Mouse (Mus musculus): ENCODE measurements at regions not wholly inside any gene's neighbourhood (a gene's known extent, or its start where the extent isn't known, plus 50 kb on each side); places are given as distances from the start of the nearest gene placed in this dataset.

DNA sequence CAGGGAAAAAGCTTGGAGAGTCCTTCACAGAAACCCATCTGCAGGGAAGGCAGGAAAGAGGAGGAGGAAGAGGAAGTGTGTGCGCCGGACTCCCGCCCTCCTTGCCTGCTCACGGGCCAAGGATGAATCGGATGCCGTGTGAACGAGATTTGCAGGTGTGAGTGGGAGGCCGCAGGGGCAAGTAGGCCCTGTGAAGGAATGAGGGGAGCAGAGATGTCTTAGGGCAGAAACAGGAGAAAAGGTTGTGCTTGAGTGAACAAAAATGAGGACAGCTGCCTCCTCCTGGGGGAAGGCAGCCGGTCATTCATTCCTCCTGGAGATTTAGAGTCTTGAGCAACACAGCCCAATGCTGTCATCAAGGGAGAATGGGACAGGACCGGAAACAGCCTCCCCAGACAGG lies 104.1 kb upstream of the Cdkn3 start:
- Histone ChIP-seq H3K27ac (ENCODE audit: low read depth, low read length) (no peak overlapping the region), H3K9me3 (ENCODE audit: control insufficient read depth, low read length) (no peaks in the 10 kb centered on the region), H3K4me1 (replicated peaks; ENCODE audit: control insufficient read depth, insufficient read depth, low read length) (no peaks in the 10 kb centered on the region), H3K4me3 (ENCODE audit: low read depth, low read length) (no peak overlapping the region), H3K27me3 (ENCODE audit: control insufficient read depth, insufficient read depth, low read length) (no peaks in the 10 kb centered on the region; the same call in 1 of the 2 replicates), H3K4me2 (ENCODE audit: low read depth, low read length, severe bottlenecking) (no peak overlapping the region), H3K36me3 (ENCODE audit: control insufficient read depth, insufficient read depth, low read length) (no peaks in the 10 kb centered on the region), H3K9ac (ENCODE audit: low read length) (no peak overlapping the region)
- WGBS: 90% methylated on average over 10 of the region's 10 CpGs
- ATAC-seq (replicated peaks; ENCODE audit: low FRiP score) (no peak), DNase-seq (ENCODE audit: low spot score) (no peak)

DNA sequence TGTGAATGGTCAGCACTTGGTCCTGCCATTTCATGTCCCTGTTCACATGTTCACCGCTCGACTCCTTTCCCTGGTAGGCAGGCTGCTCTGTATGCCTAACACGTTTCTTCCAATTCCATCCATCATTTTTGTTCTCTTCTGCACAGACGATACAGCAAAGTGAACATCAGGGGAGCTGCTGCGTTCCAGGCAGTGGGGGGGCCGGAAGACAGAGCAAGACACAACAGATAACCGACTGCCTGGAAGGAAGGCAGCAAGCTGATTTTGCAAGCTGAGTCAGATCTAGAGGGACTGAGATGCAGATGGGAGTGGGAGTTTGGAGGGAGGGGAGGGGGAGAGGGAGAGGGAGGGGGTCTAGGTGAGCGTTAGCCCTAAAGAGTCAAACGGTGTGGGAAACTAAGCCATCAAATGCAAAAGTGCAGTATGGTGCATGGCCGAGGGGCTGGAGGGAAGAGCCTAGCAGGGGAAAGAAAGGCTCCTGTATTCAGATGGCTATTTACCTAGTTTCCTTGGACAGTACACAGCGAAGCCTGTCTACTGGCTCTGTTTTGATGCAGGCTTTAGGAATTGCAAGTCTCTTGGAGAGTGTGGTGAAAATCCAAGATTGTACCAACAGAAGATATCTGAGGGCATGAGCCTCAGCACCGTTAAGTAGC lies 112.9 kb upstream of the Cdkn3 start:
- 64% methylated on average over 12 of the region's 12 CpGs for WGBS
- ATAC-seq (replicated peaks; ENCODE audit: low FRiP score) (no peak), DNase-seq (ENCODE audit: low spot score) (no peak)
- no peak overlapping the region for H3K9ac ChIP-seq (ENCODE audit: low read length)
- H3K9me3 ChIP-seq (ENCODE audit: control insufficient read depth, low read length): no peaks in the 10 kb centered on the region
- no peaks in the 10 kb centered on the region for H3K36me3 ChIP-seq (ENCODE audit: control insufficient read depth, insufficient read depth, low read length)
- H3K27ac ChIP-seq (ENCODE audit: low read depth, low read length): no peak overlapping the region
- H3K27me3 ChIP-seq (ENCODE audit: control insufficient read depth, insufficient read depth, low read length): peaks cover 34% of the 10 kb centered on the region
- no peak overlapping the region for H3K4me3 ChIP-seq (ENCODE audit: low read depth, low read length)
- no peaks in the 10 kb centered on the region for H3K4me1 ChIP-seq (replicated peaks; ENCODE audit: control insufficient read depth, insufficient read depth, low read length)
- H3K4me2 ChIP-seq (ENCODE audit: low read depth, low read length, severe bottlenecking): no peak overlapping the region

DNA sequence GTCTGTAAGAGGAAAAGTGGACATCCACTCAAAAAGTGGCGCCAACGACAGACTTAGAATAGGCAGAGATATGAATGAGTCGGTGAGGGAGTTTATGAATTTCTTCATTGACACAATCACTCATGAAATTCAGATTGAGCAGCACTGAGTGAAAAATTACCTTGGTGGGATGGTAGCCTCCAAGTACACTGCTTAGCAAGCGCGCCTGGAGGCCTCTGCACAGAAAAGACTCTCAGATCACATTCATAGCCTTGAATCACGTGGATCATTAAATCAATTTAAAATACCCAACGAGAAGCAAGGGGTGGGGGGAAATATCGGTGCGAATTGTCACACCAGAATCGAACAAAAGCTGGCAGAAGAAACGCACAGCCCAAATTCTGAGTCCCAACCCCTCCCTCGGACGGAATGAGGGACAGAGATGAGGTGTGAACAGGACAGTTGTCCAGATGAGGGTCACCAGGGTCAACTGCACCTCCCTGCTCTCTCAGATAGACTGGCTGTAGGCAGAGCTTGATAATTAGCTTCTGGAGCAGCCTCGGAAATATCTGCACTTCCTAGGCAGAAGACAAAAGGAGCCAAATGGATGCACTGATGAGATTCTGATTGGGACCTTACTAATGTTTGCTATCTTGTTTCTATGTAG lies 113.5 kb upstream of the Cdkn3 start:
- Histone ChIP-seq H3K9me3 (ENCODE audit: control insufficient read depth, low read length) (no peaks in the 10 kb centered on the region), H3K36me3 (ENCODE audit: control insufficient read depth, insufficient read depth, low read length) (no peaks in the 10 kb centered on the region), H3K27ac (ENCODE audit: low read depth, low read length) (no peak overlapping the region), H3K4me1 (replicated peaks; ENCODE audit: control insufficient read depth, insufficient read depth, low read length) (no peaks in the 10 kb centered on the region), H3K4me2 (ENCODE audit: low read depth, low read length, severe bottlenecking) (no peak overlapping the region), H3K9ac (ENCODE audit: low read length) (no peak overlapping the region), H3K4me3 (ENCODE audit: low read depth, low read length) (no peak overlapping the region), H3K27me3 (ENCODE audit: control insufficient read depth, insufficient read depth, low read length) (peaks cover 40% of the 10 kb centered on the region)
- DNase-seq (ENCODE audit: low spot score) (no peak), ATAC-seq (replicated peaks; ENCODE audit: low FRiP score) (no peak)
- WGBS: 75% methylated on average over 14 of the region's 14 CpGs

DNA sequence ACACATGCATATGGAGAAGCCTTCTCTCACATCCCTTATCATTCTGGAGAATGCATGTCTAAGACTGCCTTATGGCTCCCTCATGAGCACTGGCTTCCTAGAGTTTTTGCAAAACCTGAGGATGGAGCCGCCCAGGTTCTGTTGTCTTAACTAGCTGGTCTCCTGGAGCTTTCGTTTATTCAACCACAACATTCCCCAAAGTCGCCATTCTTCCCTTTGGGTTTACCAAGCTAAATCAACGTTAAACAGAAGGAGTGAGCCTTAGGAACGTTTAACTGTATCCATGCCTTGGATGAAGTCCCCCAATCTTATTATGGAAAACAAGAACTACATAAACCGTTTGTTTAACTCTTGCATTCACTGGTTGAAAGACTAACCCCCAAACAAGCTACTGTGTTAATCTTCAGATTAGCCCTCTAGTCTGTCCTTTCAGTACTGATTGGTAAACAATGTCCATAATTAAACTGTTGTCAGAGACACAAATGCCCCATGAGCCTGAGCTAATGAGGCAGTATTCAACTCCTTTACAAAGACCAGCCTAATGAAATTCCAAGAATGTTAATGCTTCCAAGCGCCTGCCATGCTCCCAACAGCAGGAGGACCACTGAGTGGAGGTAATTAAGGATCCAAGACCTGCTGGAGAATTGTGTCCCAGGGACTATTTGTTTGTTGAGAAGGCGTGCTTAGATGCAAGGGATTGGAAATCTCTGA lies 121.1 kb upstream of the Cdkn3 start:
- H3K4me1 ChIP-seq (replicated peaks; ENCODE audit: control insufficient read depth, insufficient read depth, low read length): 0 out of 2 replicates have a peak, but pooled peaks cover 4% of the 10 kb centered on the region
- WGBS: 6% methylated on average over 8 of the region's 8 CpGs
- H3K4me2 ChIP-seq (ENCODE audit: low read depth, low read length, severe bottlenecking): no peak overlapping the region
- no peaks in the 10 kb centered on the region for H3K36me3 ChIP-seq (ENCODE audit: control insufficient read depth, insufficient read depth, low read length)
- DNase-seq (ENCODE audit: low spot score) (no peak), ATAC-seq (replicated peaks; ENCODE audit: low FRiP score) (peak; percentile 86)
- peaks cover 89% of the 10 kb centered on the region for H3K27me3 ChIP-seq (ENCODE audit: control insufficient read depth, insufficient read depth, low read length)
- H3K9ac ChIP-seq (ENCODE audit: low read length): no peak overlapping the region
- no peak overlapping the region for H3K27ac ChIP-seq (ENCODE audit: low read depth, low read length)
- no peak overlapping the region for H3K4me3 ChIP-seq (ENCODE audit: low read depth, low read length)
- no peaks in the 10 kb centered on the region for H3K9me3 ChIP-seq (ENCODE audit: control insufficient read depth, low read length)

DNA sequence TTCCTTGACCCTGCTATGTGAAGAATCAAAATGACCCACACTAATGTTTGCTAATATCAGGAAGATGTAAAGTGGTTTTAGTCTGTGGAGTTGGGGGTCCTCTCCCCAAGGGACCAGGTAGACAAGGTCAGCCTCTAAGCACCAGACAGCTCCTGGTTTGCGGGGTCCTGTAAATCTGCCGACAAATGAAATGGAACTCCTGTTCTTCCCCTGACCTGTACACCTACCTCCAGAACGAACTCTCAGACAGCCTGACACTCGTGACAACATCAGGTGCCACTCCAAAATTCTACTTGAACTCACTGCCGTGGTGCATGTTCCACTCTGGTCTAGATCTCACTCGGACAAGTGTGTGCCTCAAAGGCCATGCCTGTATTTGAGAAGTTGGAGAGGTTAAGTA lies 121.8 kb upstream of the Cdkn3 start:
- Histone ChIP-seq H3K4me3 (ENCODE audit: low read depth, low read length) (no peak overlapping the region), H3K27me3 (ENCODE audit: control insufficient read depth, insufficient read depth, low read length) (peaks cover 86% of the 10 kb centered on the region), H3K9ac (ENCODE audit: low read length) (no peak overlapping the region), H3K36me3 (ENCODE audit: control insufficient read depth, insufficient read depth, low read length) (no peaks in the 10 kb centered on the region), H3K4me2 (ENCODE audit: low read depth, low read length, severe bottlenecking) (no peak overlapping the region), H3K4me1 (replicated peaks; ENCODE audit: control insufficient read depth, insufficient read depth, low read length) (0 out of 2 replicates have a peak, but pooled peaks cover 4% of the 10 kb centered on the region), H3K27ac (ENCODE audit: low read depth, low read length) (no peak overlapping the region), H3K9me3 (ENCODE audit: control insufficient read depth, low read length) (no peaks in the 10 kb centered on the region)
- no peak for ATAC-seq (replicated peaks; ENCODE audit: low FRiP score)
- no peak for DNase-seq (ENCODE audit: low spot score)
- 75% methylated on average over 6 of the region's 6 CpGs for WGBS

DNA sequence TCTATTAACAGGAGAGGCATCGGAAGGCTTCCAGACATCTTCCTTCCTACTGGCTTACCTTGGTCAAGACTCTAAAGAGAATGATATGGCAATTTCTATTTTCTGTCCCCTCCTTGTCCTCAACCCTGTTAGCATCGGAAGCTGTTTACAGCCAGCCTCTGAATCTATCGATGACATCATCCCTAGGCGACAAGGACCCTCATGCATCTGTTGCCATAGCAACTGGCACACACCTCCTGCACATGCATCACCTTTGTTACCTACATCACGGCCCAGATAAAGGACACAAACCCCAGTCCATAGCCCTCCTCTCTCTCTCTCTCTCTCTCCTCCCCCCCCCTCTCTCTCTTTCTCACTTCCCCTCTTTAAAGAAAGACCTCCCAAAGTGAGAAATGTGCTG lies 123.1 kb upstream of the Cdkn3 start:
- DNase-seq (ENCODE audit: low spot score) (no peak), ATAC-seq (replicated peaks; ENCODE audit: low FRiP score) (no peak)
- Histone ChIP-seq H3K36me3 (ENCODE audit: control insufficient read depth, insufficient read depth, low read length) (no peaks in the 10 kb centered on the region), H3K9ac (ENCODE audit: low read length) (no peak overlapping the region), H3K27me3 (ENCODE audit: control insufficient read depth, insufficient read depth, low read length) (peaks cover 77% of the 10 kb centered on the region), H3K4me2 (ENCODE audit: low read depth, low read length, severe bottlenecking) (no peak overlapping the region), H3K4me1 (replicated peaks; ENCODE audit: control insufficient read depth, insufficient read depth, low read length) (0 out of 2 replicates have a peak, but pooled peaks cover 4% of the 10 kb centered on the region), H3K27ac (ENCODE audit: low read depth, low read length) (no peak overlapping the region), H3K9me3 (ENCODE audit: control insufficient read depth, low read length) (no peaks in the 10 kb centered on the region), H3K4me3 (ENCODE audit: low read depth, low read length) (no peak overlapping the region)
- 79% methylated on average over 5 of the region's 5 CpGs for WGBS

DNA sequence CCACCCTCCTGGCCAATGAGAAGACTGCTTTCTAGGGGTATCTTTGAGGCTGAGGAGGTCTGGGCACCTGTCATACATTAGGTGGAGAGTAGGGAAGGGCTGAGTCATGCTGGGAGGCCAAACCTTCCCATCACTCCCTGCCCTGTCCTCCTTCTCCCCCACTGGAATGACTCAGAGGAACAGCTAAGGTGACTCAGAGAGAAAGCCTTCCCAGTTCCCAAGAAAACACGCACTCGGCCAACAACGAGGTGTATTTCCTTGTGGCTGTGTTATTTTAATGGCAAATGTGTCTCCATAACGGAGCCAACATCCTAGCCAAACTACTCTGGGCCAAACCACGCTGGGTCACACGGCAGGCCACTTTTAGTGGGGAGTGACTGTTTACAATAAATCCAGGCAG lies 124.0 kb upstream of the Cdkn3 start:
- H3K4me3 ChIP-seq (ENCODE audit: low read depth, low read length): no peak overlapping the region
- H3K9me3 ChIP-seq (ENCODE audit: control insufficient read depth, low read length): no peaks in the 10 kb centered on the region
- H3K36me3 ChIP-seq (ENCODE audit: control insufficient read depth, insufficient read depth, low read length): no peaks in the 10 kb centered on the region
- no peak overlapping the region for H3K9ac ChIP-seq (ENCODE audit: low read length)
- no peak for ATAC-seq (replicated peaks; ENCODE audit: low FRiP score)
- H3K27me3 ChIP-seq (ENCODE audit: control insufficient read depth, insufficient read depth, low read length): peaks cover 70% of the 10 kb centered on the region
- H3K27ac ChIP-seq (ENCODE audit: low read depth, low read length): no peak overlapping the region
- H3K4me2 ChIP-seq (ENCODE audit: low read depth, low read length, severe bottlenecking): no peak overlapping the region
- H3K4me1 ChIP-seq (replicated peaks; ENCODE audit: control insufficient read depth, insufficient read depth, low read length): 0 out of 2 replicates have a peak, but pooled peaks cover 4% of the 10 kb centered on the region
- no peak for DNase-seq (ENCODE audit: low spot score)
- 91% methylated on average over 6 of the region's 6 CpGs for WGBS

DNA sequence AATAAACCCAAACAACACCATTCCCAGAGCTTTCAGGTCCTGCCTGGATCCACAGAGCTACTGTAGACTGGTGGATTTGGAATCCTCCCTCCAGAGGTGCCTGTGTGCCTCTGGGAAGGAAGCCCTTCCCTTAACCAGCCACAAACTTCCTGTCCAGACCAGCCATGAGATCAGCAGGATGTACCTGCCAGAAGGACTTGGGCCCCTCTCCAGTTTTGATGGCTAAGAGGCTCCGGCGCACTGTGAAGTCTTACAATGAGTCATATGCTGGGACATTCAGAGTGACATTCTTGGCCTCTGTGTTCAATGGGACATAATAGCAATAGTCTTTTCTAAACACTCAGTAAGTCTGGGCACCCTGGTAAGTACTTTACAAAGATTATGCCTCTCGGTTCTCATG lies 125.0 kb upstream of the Cdkn3 start:
- Histone ChIP-seq H3K4me1 (replicated peaks; ENCODE audit: control insufficient read depth, insufficient read depth, low read length) (0 out of 2 replicates have a peak, but pooled peaks cover 4% of the 10 kb centered on the region), H3K4me2 (ENCODE audit: low read depth, low read length, severe bottlenecking) (no peak overlapping the region), H3K9me3 (ENCODE audit: control insufficient read depth, low read length) (no peaks in the 10 kb centered on the region), H3K36me3 (ENCODE audit: control insufficient read depth, insufficient read depth, low read length) (no peaks in the 10 kb centered on the region), H3K27me3 (ENCODE audit: control insufficient read depth, insufficient read depth, low read length) (peaks cover 60% of the 10 kb centered on the region), H3K4me3 (ENCODE audit: low read depth, low read length) (no peak overlapping the region), H3K9ac (ENCODE audit: low read length) (no peak overlapping the region), H3K27ac (ENCODE audit: low read depth, low read length) (no peak overlapping the region)
- no peak for DNase-seq (ENCODE audit: low spot score)
- 75% methylated on average over 3 of the region's 3 CpGs for WGBS
- no peak for ATAC-seq (replicated peaks; ENCODE audit: low FRiP score)

Measured in forebrain, embryonic 11.5 days (tissue).